Mouse (Mus musculus): Measurements from ENCODE around the gene St5.

DNA sequence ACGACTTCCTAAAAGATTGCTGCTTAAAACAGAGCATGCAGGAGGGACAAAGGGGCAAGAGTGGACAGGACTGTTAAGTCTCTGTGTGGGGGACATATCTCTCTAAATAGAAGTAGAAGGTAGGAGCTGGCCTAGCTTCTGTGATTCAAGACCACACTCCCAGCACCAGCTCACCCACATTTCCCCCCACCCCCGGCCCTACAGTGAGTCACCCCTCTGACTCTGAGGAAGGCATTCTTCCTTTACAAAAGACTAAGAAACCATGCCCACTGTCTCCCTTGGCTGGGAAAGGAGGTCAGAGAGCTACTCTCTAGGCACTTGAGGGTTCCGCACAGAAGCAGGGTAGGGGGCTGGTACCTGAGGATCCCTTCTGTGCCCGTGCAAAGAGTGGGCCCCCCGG lies 219.2 kb downstream of the St5 start:
- TF ChIP-seq POLR2A (IDR thresholded peaks at IDR 0.05; ENCODE audit: insufficient read depth, low read depth, low read length) (no peak), CTCF (IDR thresholded peaks at IDR 0.05) (no peak), EP300 (IDR thresholded peaks at IDR 0.05; ENCODE audit: insufficient read depth, low read depth, low read length) (no peak)

Measured in heart, adult 2 months (tissue).